ENCODE assay signal across 15 mouse cellular contexts in the genomic region with DNA sequence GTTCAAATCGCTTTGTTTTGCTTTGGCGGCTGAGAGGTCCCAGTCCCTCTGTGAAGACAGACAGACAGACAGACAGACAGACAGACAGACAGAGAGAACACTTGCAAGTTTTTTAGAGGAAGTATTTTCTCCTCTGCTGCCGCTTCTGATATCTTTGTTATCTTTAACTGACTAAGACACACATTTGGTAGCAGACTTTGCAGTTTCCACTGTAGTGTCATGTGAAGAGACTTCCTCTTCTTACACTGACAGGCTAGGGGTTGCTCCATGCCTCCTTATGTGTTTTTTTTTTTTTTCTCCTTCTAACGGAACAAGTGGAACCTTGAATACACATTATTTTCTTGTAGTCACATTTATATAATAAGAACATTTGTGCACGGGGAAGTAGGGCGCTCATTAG. TPM values are rescaled to one million over a fixed set of nuclear protein-coding genes. Genes with fewer than 3 reads are reported as not detected.
DNase-seq lines count a peak whose midpoint lies in the region; ATAC-seq and TF ChIP-seq lines count a peak whose summit lies in the region.
"Had no signal": no experiment of that assay in that cellular context is flagged by ENCODE, and none has a peak within 500 bp of the region (broad histone marks: within the 10 kb centered on the region; RNA-seq: fewer than 3 reads in every experiment).

No protein-coding gene starts in this region.

- H3K9ac ChIP-seq in heart, adult 2 months (ENCODE audit: low read depth, low read length) = no peak overlapping the region
- H3K9ac ChIP-seq in liver, embryonic 15.5 days = no peak overlapping the region
- no peak overlapping the region for H3K9ac ChIP-seq in forebrain, embryonic 15.5 days (replicated peaks)
- H3K9ac ChIP-seq: embryonic facial prominence, embryonic 15.5 days; hindbrain, embryonic 13.5 days had no signal

- 0 out of 2 replicates have a peak, but pooled peaks cover 2% of the 10 kb centered on the region for H3K79me2 ChIP-seq in heart, adult 2 months (replicated peaks; ENCODE audit: control insufficient read depth, insufficient read depth, low read length)

- no peak for TF ChIP-seq EP300 in heart, adult 2 months (IDR thresholded peaks at IDR 0.05; ENCODE audit: insufficient read depth, low read depth, low read length)

- peak; percentile 52; the same call in 1 of the 2 replicates for ATAC-seq in liver, embryonic 15.5 days (ENCODE audit: insufficient read depth)
- ATAC-seq in forebrain, embryonic 15.5 days (replicated peaks) = no peak

- DNase-seq in heart, adult 2 months = no peak
- DNase-seq in heart, adult 9 months (ENCODE audit: low spot score in 2 of 2) = no peak
- DNase-seq in thymus, adult 2 months = no peak
- DNase-seq in thymus, postnatal 0 days (ENCODE audit: low spot score) = no peak
- DNase-seq in ovary, postnatal 10 days (ENCODE audit: low spot score) = no peak
- no peak for DNase-seq in layer of hippocampus, adult 9-10 months (ENCODE audit: low spot score)
- DNase-seq: kidney, postnatal 25 days; midbrain, embryonic 14.5 days had no signal

- WGBS in heart, adult 2 months = 61% methylated on average over 6 of the region's 6 CpGs
- WGBS in thymus, adult 2 months = 28% methylated on average over 6 of the region's 6 CpGs
- WGBS in liver, embryonic 15.5 days (ENCODE audit: insufficient replicate concordance) = 18% methylated on average over 6 of the region's 6 CpGs
- 90% methylated on average over 6 of the region's 6 CpGs for WGBS in forebrain, embryonic 15.5 days

- 0 out of 2 replicates have a peak overlapping the region, but pooled peaks have one; percentile 18 for H3K4me2 ChIP-seq in liver, embryonic 15.5 days
- no peak overlapping the region for H3K4me2 ChIP-seq in forebrain, embryonic 15.5 days (replicated peaks)
- H3K4me2 ChIP-seq: embryonic facial prominence, embryonic 15.5 days; hindbrain, embryonic 13.5 days had no signal

- H3K4me3 ChIP-seq in heart, adult 2 months = no peak overlapping the region
- no peak overlapping the region for H3K4me3 ChIP-seq in thymus, adult 2 months (ENCODE audit: control insufficient read depth, insufficient read depth, low read length)
- H3K4me3 ChIP-seq in liver, embryonic 15.5 days (replicated peaks) = no peak overlapping the region
- no peak overlapping the region for H3K4me3 ChIP-seq in forebrain, embryonic 15.5 days
- H3K4me3 ChIP-seq: embryonic facial prominence, embryonic 15.5 days; hindbrain, embryonic 13.5 days had no signal

- peak overlapping the region; percentile 36 for H3K27ac ChIP-seq in heart, adult 2 months
- H3K27ac ChIP-seq in thymus, adult 2 months (ENCODE audit: control insufficient read depth, insufficient read depth, low read length) = peak overlapping the region; percentile 10; the same call in 1 of the 2 replicates
- H3K27ac ChIP-seq in liver, embryonic 15.5 days (replicated peaks) = no peak overlapping the region; the same call in 1 of the 2 replicates
- H3K27ac ChIP-seq in forebrain, embryonic 15.5 days (replicated peaks) = no peak overlapping the region
- H3K27ac ChIP-seq: embryonic facial prominence, embryonic 15.5 days; hindbrain, embryonic 13.5 days had no signal

- intact Hi-C loops in heart, adult 2 months (cut with DNase I) = no loop called here

- no peaks in the 10 kb centered on the region for H3K9me3 ChIP-seq in liver, embryonic 15.5 days (replicated peaks)
- no peaks in the 10 kb centered on the region for H3K9me3 ChIP-seq in forebrain, embryonic 15.5 days
- H3K9me3 ChIP-seq: embryonic facial prominence, embryonic 15.5 days; hindbrain, embryonic 13.5 days had no signal

- H3K27me3 ChIP-seq in heart, adult 2 months (ENCODE audit: control insufficient read depth, insufficient read depth, low read length) = no peaks in the 10 kb centered on the region
- no peaks in the 10 kb centered on the region for H3K27me3 ChIP-seq in thymus, adult 2 months (ENCODE audit: control insufficient read depth, insufficient read depth, low read length)
- H3K27me3 ChIP-seq in liver, embryonic 15.5 days = no peaks in the 10 kb centered on the region
- H3K27me3 ChIP-seq in forebrain, embryonic 15.5 days = no peaks in the 10 kb centered on the region
- H3K27me3 ChIP-seq: embryonic facial prominence, embryonic 15.5 days; hindbrain, embryonic 13.5 days had no signal

- no peak for TF ChIP-seq POLR2A in heart, adult 2 months (IDR thresholded peaks at IDR 0.05; ENCODE audit: insufficient read depth, low read depth, low read length)
- no peak for TF ChIP-seq POLR2A in thymus, adult 2 months (IDR thresholded peaks at IDR 0.05; ENCODE audit: control insufficient read depth, extremely low read depth, insufficient read depth, low read length, poor library complexity)

- H3K36me3 ChIP-seq in heart, adult 2 months (ENCODE audit: control insufficient read depth, insufficient read depth, low read length) = peaks cover 29% of the 10 kb centered on the region
- peaks cover 81% of the 10 kb centered on the region for H3K36me3 ChIP-seq in thymus, adult 2 months (ENCODE audit: control insufficient read depth, insufficient read depth, low read length)
- peaks cover 75% of the 10 kb centered on the region for H3K36me3 ChIP-seq in liver, embryonic 15.5 days (replicated peaks)
- peaks cover 4% of the 10 kb centered on the region; the same call in 1 of the 2 replicates for H3K36me3 ChIP-seq in forebrain, embryonic 15.5 days

- no peak for TF ChIP-seq CTCF in heart, adult 2 months (IDR thresholded peaks at IDR 0.05)
- no peak for TF ChIP-seq CTCF in thymus, adult 2 months (IDR thresholded peaks at IDR 0.05; ENCODE audit: borderline replicate concordance, control insufficient read depth, extremely low read depth, insufficient read depth, low read length, poor library complexity)

- H3K4me1 ChIP-seq in heart, adult 2 months (ENCODE audit: control insufficient read depth, insufficient read depth, low read length) = peaks cover 6% of the 10 kb centered on the region
- peaks cover 13% of the 10 kb centered on the region for H3K4me1 ChIP-seq in thymus, adult 2 months (replicated peaks; ENCODE audit: control insufficient read depth, insufficient read depth, low read length)
- peaks cover 15% of the 10 kb centered on the region for H3K4me1 ChIP-seq in liver, embryonic 15.5 days (replicated peaks)
- peaks cover 4% of the 10 kb centered on the region; the same call in 1 of the 2 replicates for H3K4me1 ChIP-seq in forebrain, embryonic 15.5 days
- H3K4me1 ChIP-seq: embryonic facial prominence, embryonic 15.5 days; hindbrain, embryonic 13.5 days had no signal

RNA-seq across cellular contexts. Expression of a gene that starts 31.9 kb away (rescaled TPM):
- total RNA-seq in heart, adult 2 months (2021) = 10 to 100 TPM; 50.2 to 63.0 TPM
- 21.7 and 39.1 TPM in 2 replicates for polyA plus RNA-seq in heart, adult 2 months (2012; rRNA removed)
- 78.4 and 83.9 TPM in 2 replicates for polyA plus RNA-seq in thymus, adult 2 months (2012; rRNA removed)
- 99.4 and 118 TPM in 2 replicates for polyA plus RNA-seq in thymus, postnatal 0 days (2015; fragmentation: Nextera tagmentation; extraction: Ambion mirVana)
- 16.3 and 16.9 TPM in 2 replicates for polyA plus RNA-seq in liver, embryonic 15.5 days (2015; fragmentation: Nextera tagmentation; extraction: Ambion mirVana)
- polyA plus RNA-seq in forebrain, embryonic 15.5 days (2015; fragmentation: Nextera tagmentation; extraction: Ambion mirVana) = 18.9 and 20.6 TPM in 2 replicates

RNA-seq across cellular contexts. Expression of a gene that starts 47.5 kb away (rescaled TPM):
- total RNA-seq in heart, adult 2 months (2021) = not detected
- 0.49 TPM in 1 of 2 replicates, not detected in the other for polyA plus RNA-seq in heart, adult 2 months (2012; rRNA removed)
- 0.16 and 0.37 TPM in 2 replicates for polyA plus RNA-seq in thymus, adult 2 months (2012; rRNA removed)
- 0.14 and 0.35 TPM in 2 replicates for polyA plus RNA-seq in thymus, postnatal 0 days (2015; fragmentation: Nextera tagmentation; extraction: Ambion mirVana)
- polyA plus RNA-seq in liver, embryonic 15.5 days (2015; fragmentation: Nextera tagmentation; extraction: Ambion mirVana) = 0.07 TPM in 1 of 2 replicates, not detected in the other
- not detected in 2 replicates for polyA plus RNA-seq in forebrain, embryonic 15.5 days (2015; fragmentation: Nextera tagmentation; extraction: Ambion mirVana)
- polyA plus RNA-seq: frontal cortex, adult 2 months; hindbrain, embryonic 13.5 days; limb, embryonic 11.5 days; midbrain, embryonic 14.5 days; stomach, embryonic 14.5 days had no signal

RNA-seq across cellular contexts. Expression of a gene that starts 51.9 kb away (rescaled TPM):
- 1 to 10 TPM; 6.3 to 8.0 TPM for total RNA-seq in heart, adult 2 months (2021)
- 2.0 and 3.8 TPM in 2 replicates for polyA plus RNA-seq in heart, adult 2 months (2012; rRNA removed)
- polyA plus RNA-seq in thymus, adult 2 months (2012; rRNA removed) = 12.0 and 12.3 TPM in 2 replicates
- polyA plus RNA-seq in thymus, postnatal 0 days (2015; fragmentation: Nextera tagmentation; extraction: Ambion mirVana) = 56.4 and 67.7 TPM in 2 replicates
- 13.7 and 13.8 TPM in 2 replicates for polyA plus RNA-seq in liver, embryonic 15.5 days (2015; fragmentation: Nextera tagmentation; extraction: Ambion mirVana)
- 4.6 and 5.6 TPM in 2 replicates for polyA plus RNA-seq in forebrain, embryonic 15.5 days (2015; fragmentation: Nextera tagmentation; extraction: Ambion mirVana)

Comparison
In these comparisons a context has a peak if more than half of its experiments do, and no peak if none do; other contexts are left out.
1. H3K27ac ChIP-seq: peak in heart, adult 2 months (single experiment) and thymus, adult 2 months (single experiment); none in liver, embryonic 15.5 days (single experiment) and forebrain, embryonic 15.5 days (single experiment).